Mouse (Mus musculus) neutrophil, adult 65 days (primary cell): ENCODE results near the gene Ston2. TPM values are rescaled to one million over a fixed set of nuclear protein-coding genes. Genes with fewer than 3 reads are reported as not detected.

ENCODE experiments used
- total RNA-seq: library from RNA; stranded (reverse); gene quantifications from 2 replicates; pipeline ENCODE4 v1.2.4, GENCODE M21; 2023

Gene Ston2
- 24.6 and 33.8 TPM in 2 replicates for total RNA-seq

GRCm38 (mm10) chr12:91787959-91788437 lies at the start of gene Ston2:
Gene Ston2 (minus strand): TSS chr12:91788387.

DNA sequence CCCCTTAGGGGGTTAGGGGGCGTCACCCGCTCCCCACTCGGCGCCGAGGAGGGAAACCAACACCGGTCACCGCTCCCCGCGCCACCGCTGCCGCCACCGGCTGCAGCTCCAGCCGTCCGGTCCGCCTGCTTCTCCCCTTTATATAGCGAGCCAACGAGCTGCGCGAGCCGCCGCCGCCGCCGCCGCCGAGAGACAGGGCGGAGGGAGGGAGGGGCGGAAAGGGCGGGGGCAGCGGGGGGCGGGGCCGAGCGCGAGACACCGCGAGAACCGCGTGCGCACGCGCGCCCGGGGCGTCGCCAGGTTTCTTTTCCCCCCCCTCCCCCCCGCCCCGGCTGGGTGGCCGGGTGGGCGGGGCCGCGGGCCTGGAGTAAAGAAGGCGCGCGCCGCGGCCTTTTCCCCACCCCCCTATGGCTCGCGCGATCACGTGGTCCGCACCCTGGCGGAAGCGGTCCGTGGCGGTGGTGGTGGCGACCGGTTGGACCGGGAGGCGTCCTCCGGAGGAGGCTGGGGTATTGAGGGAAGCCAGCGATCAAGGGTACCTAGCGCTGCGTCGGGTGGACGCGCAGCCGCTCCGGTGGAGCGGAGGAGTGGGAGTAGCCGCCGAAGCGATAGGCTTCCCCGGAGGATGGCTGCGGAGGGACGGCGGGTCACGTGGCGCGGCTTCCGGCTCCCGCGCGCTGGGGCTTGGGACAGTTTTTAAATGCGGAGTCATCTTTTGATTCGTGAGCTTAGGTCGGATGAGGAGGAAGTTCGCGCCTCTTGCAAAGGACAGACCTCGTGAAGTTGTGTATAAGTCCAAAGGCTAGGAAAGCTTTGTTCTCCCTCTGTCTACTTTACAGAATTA lies 198.1 kb downstream of the Ston2 start, which contains the start of gene Gtf2a1:
TSS of gene Gtf2a1 (minus strand) at position 641 of the 844 bp plus-strand sequence.

Other genes starting within 250 kb of the Ston2 start
- 29.2 and 31.0 TPM in 2 replicates for gene Gtf2a1, start 197.9 kb downstream of the Ston2 start, total RNA-seq
- gene Sel1l, start 60.8 kb upstream of the Ston2 start, total RNA-seq = 61.7 and 89.0 TPM in 2 replicates